Mouse (Mus musculus): ENCODE measurements around the gene Lrmda.

Lrmda gene

GRCm38 (mm10) chr14:22101961-22102805 is 82.7 kb downstream of the Lrmda start:
- no peak for DNase-seq

GRCm38 (mm10) chr14:22105855-22106254 is 86.3 kb downstream of the Lrmda start:
- no peak for DNase-seq

GRCm38 (mm10) chr14:22106777-22107176 is 87.3 kb downstream of the Lrmda start:
- DNase-seq, result no peak

- no peak for DNase-seq
Measured at GRCm38 (mm10) chr14:22109423-22109822, 89.9 kb downstream of the Lrmda start.

- DNase-seq, result no peak
Measured at GRCm38 (mm10) chr14:22113463-22114361, 94.2 kb downstream of the Lrmda start.

GRCm38 (mm10) chr14:22114651-22115351 is 95.3 kb downstream of the Lrmda start:
- DNase-seq, result no peak

- DNase-seq, result no peak
Measured at GRCm38 (mm10) chr14:22118096-22118495, 98.6 kb downstream of the Lrmda start.

GRCm38 (mm10) chr14:22118512-22118911 is 99.0 kb downstream of the Lrmda start:
- DNase-seq, result no peak

- DNase-seq, result no peak
Measured at GRCm38 (mm10) chr14:22126276-22126675, 106.8 kb downstream of the Lrmda start.

GRCm38 (mm10) chr14:22126859-22127258 is 107.3 kb downstream of the Lrmda start:
- DNase-seq, result no peak

GRCm38 (mm10) chr14:22130950-22131585 is 111.6 kb downstream of the Lrmda start:
- DNase-seq, result no peak

- no peak for DNase-seq
Measured at GRCm38 (mm10) chr14:22139281-22139680, 119.8 kb downstream of the Lrmda start.

- DNase-seq, result no peak
Measured at GRCm38 (mm10) chr14:22144014-22144413, 124.5 kb downstream of the Lrmda start.

GRCm38 (mm10) chr14:22145863-22146262 is 126.4 kb downstream of the Lrmda start:
- DNase-seq, result no peak

GRCm38 (mm10) chr14:22146508-22147044 is 127.1 kb downstream of the Lrmda start:
- no peak for DNase-seq

- DNase-seq, result no peak
Measured at GRCm38 (mm10) chr14:22147341-22148024, 128.0 kb downstream of the Lrmda start.

- DNase-seq, result no peak
Measured at GRCm38 (mm10) chr14:22152701-22153100, 133.2 kb downstream of the Lrmda start.

GRCm38 (mm10) chr14:22154096-22154495 is 134.6 kb downstream of the Lrmda start:
- no peak for DNase-seq

GRCm38 (mm10) chr14:22155034-22155433 is 135.5 kb downstream of the Lrmda start:
- DNase-seq, result no peak

GRCm38 (mm10) chr14:22155512-22156026 is 136.1 kb downstream of the Lrmda start:
- no peak for DNase-seq

- no peak for DNase-seq
Measured at GRCm38 (mm10) chr14:22156991-22157390, 137.5 kb downstream of the Lrmda start.
